Mouse (Mus musculus): Measurements from ENCODE around the gene Syn3.

GRCm38 (mm10) chr10:86273410-86274191 lies 225.1 kb downstream of the Syn3 start:
- no peak for TF ChIP-seq GATA1 (IDR thresholded peaks at IDR 0.05; ENCODE audit: borderline replicate concordance, low read length)
- no peak for TF ChIP-seq FLI1 (IDR thresholded peaks at IDR 0.05; ENCODE audit: low read length)
